Mouse (Mus musculus) G1E (cell line): ENCODE results near the gene Epop. TPM values are rescaled to one million over a fixed set of nuclear protein-coding genes. Genes with fewer than 3 reads are reported as not detected.

Experiments
- ATAC-seq: 2 replicates; pipeline ENCODE4 v1.8.0; 2016; ENCODE audit warnings: mild to moderate bottlenecking; ENCODE audit not compliant: insufficient number of reproducible peaks, poor library complexity, low FRiP score, severe bottlenecking; ENCODE audit errors: extremely low read depth
- DNase-seq: peaks from one replicate; pipeline ENCODE4 v3.0.0; 2012; ENCODE audit warnings: low spot score
- H3K27me3 ChIP-seq: 2 replicates; pipeline ENCODE4 v1.6.1; 2012; ENCODE audit warnings: mild to moderate bottlenecking, low read length, inconsistent platforms; ENCODE audit not compliant: insufficient read depth
- H3K36me3 ChIP-seq: replicated peaks from 2 replicates; pipeline ENCODE3; 2012; ENCODE audit warnings: mild to moderate bottlenecking, inconsistent platforms
- H3K4me1 ChIP-seq: 2 replicates; pipeline ENCODE4 v1.6.1; 2012; ENCODE audit warnings: low read depth, low read length, inconsistent platforms, mixed read lengths; ENCODE audit not compliant: insufficient read depth
- H3K4me3 ChIP-seq: 2 replicates; pipeline ENCODE4 v1.5.1; 2012; ENCODE audit warnings: low read depth, mild to moderate bottlenecking, inconsistent platforms, low read length, moderate library complexity, mixed read lengths
- H3K9me3 ChIP-seq: replicated peaks from 2 replicates; pipeline ENCODE4 v1.6.1; 2012; ENCODE audit warnings: inconsistent platforms
- CTCF ChIP-seq: IDR thresholded peaks from 2 replicates; pipeline ENCODE4 v1.5.1; 2012; ENCODE audit warnings: low read depth, low read length, inconsistent platforms, mixed read lengths
- GATA1 ChIP-seq: IDR thresholded peaks from 2 replicates; pipeline ENCODE4 v1.6.1; 2012; ENCODE audit warnings: borderline replicate concordance, low read length, inconsistent platforms, mixed read lengths
- GATA2 ChIP-seq: IDR thresholded peaks from 2 replicates; pipeline ENCODE4 v1.6.1; 2012; ENCODE audit warnings: low read depth, low read length, inconsistent platforms, borderline replicate concordance
- POLR2AphosphoS5 ChIP-seq: IDR thresholded peaks from 2 replicates; pipeline ENCODE4 v1.6.1; 2012; ENCODE audit warnings: low read depth, low read length, inconsistent platforms; ENCODE audit not compliant: insufficient replicate concordance
- TAL1 ChIP-seq: conservative IDR thresholded peaks from 2 replicates; pipeline ENCODE4 v1.6.1; 2012; ENCODE audit warnings: low read depth, low read length, inconsistent platforms, mixed read lengths
- polyA plus RNA-seq: library from polyadenylated mRNA; stranded (reverse); fragments of >175 nt; gene quantifications from 2 replicates; pipeline ENCODE4 v1.2.3, GENCODE M21; 2012
- total RNA-seq, 2 experiments: library from RNA; stranded (forward) in 1 of 2; stranded (reverse) in 1 of 2; fragments of 200-1000 nt in 1 of 2; fragments of >200 nt in 1 of 2; fragmentation: Nextera tagmentation in 1 of 2; gene quantifications; 2 replicates each; pipeline ENCODE4 v1.2.3; 2014 to 2017

Epop gene
- total and polyA plus RNA-seq, 3 experiments, result 2.6 to 60.9 (median 2.7) TPM

DNA sequence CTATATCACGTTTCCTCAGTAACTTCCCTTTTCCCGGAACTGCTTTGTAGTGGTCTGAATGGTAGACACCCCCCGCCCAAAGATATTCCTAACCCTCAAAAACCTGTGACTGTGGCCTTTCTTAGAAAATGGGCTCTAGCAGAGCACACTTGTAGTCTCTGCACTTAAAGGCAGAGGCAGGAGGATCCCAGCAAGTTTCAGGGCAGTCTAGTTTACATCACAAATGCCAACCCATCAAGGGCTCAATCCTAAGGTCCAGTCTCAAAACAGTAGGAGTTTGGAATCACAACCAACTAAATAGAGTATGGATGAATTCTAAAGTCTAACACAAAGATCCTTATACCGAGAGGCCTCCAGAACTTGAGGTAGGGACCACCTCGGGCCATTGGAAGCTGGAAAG is 4.0 kb downstream of the Epop start:
- Histone ChIP-seq H3K36me3 (peaks cover 39% of the 10 kb centered on the region), H3K9me3 (peaks cover 29% of the 10 kb centered on the region), H3K4me3 (no peak overlapping the region), H3K27me3 (peaks cover 36% of the 10 kb centered on the region), H3K4me1 (peaks cover 36% of the 10 kb centered on the region)
- TF ChIP-seq TAL1 (no peak), GATA2 (no peak), GATA1 (no peak), POLR2AphosphoS5 (no peak), CTCF (no peak)
- ATAC-seq (no peak), DNase-seq (no peak)

DNA sequence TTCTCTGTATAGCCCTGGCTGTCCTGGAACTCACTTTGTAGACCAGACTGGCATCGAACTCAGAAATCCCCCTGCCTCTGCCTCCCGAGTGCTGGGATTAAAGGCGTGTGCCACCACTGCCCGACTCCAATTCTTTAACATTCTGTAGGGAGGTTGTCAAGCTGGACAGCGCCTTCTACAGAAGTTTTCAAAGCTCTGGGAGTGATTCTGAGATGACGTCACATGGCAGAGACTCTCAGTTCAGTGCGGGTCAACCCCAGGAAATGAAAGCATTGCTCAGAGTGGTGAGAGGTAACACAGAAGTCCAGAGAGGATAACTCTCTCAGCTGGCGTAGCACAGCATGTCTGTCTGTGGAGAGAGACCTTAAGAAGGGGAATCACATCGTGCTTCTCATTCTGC is 6.3 kb downstream of the Epop start:
- Histone ChIP-seq H3K4me3 (no peak overlapping the region), H3K4me1 (peaks cover 26% of the 10 kb centered on the region), H3K9me3 (peaks cover 12% of the 10 kb centered on the region), H3K36me3 (peaks cover 54% of the 10 kb centered on the region), H3K27me3 (peaks cover 26% of the 10 kb centered on the region)
- ATAC-seq, result no peak
- no peak for TF ChIP-seq POLR2AphosphoS5
- TF ChIP-seq GATA2, result no peak
- no peak for TF ChIP-seq GATA1
- TF ChIP-seq CTCF, result no peak
- TF ChIP-seq TAL1, result no peak
- no peak for DNase-seq

DNA sequence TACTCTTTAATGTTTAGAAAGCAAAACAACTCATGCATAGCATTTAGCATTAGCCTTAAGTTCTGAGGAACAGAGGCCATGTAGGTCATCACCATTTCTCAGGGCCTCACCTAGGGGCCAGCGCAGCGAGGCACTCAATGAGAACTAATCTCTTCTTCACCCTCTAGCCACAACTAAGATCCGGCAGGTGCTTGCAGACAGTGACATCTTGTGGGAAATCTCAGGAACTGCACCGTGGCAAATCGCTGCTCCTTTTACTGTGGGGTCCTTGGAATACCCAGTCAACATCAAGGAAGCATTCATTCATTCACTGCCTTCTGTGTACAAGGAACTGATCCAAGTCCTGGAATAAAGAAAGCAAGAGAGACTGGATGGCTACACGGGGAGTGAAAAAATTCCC is 7.1 kb downstream of the Epop start:
- H3K9me3 ChIP-seq, result peaks cover 5% of the 10 kb centered on the region
- ATAC-seq (no peak), DNase-seq (no peak)
- H3K27me3 ChIP-seq, result peaks cover 18% of the 10 kb centered on the region
- peaks cover 26% of the 10 kb centered on the region for H3K4me1 ChIP-seq
- TF ChIP-seq CTCF, result peak; percentile 96
- TF ChIP-seq GATA1, result no peak
- no peak overlapping the region for H3K4me3 ChIP-seq
- H3K36me3 ChIP-seq, result peaks cover 55% of the 10 kb centered on the region

DNA sequence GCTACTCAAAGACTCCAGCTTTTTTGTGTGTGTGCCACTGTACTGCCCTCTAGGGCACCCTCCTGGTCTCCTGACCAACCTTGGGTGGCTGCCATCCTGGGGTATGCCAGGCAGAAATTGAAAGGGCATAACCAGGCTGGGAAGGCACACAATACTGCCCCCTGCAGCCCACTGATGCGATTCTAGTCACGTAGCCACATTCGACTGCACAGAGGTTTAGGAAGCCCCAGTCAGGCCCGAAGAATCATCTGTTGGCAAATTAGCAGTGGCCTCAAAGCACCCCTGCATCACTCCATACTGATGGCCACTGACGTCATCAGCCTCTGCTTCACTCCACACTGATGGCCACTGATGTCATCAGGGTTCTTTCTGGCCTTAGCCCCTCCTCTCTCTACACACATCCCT is 10.1 kb downstream of the Epop start:
- Histone ChIP-seq H3K4me3 (no peak overlapping the region), H3K4me1 (peaks cover 6% of the 10 kb centered on the region), H3K36me3 (peaks cover 82% of the 10 kb centered on the region), H3K27me3 (peaks cover 5% of the 10 kb centered on the region; the same call in 1 of the 2 replicates), H3K9me3 (peaks cover 4% of the 10 kb centered on the region)
- TF ChIP-seq GATA2, result no peak
- TF ChIP-seq TAL1, result no peak
- TF ChIP-seq CTCF, result no peak
- TF ChIP-seq POLR2AphosphoS5, result no peak
- no peak for TF ChIP-seq GATA1
- ATAC-seq (no peak), DNase-seq (no peak)

DNA sequence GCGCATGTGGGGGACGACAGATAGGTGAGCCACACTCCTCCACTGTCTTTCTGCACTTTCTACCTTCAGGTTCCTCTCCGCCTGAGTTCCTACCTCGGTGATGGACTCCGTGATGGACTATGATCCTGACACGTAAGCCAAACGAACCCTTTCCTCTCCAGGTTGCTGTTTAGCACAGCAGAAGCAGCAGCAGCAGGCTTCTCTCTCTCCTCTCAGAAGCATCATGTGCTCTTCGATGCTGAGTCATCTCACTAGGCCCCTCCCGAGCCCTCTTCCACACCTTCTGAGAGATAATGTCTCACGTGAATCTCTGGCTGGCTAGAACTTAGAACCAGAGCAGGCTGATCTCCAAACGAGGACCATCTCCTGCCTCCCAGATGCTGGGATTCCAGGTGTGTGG is 11.1 kb downstream of the Epop start:
- Histone ChIP-seq H3K4me3 (no peak overlapping the region), H3K36me3 (peaks cover 80% of the 10 kb centered on the region), H3K27me3 (peaks cover 5% of the 10 kb centered on the region; the same call in 1 of the 2 replicates), H3K9me3 (peaks cover 4% of the 10 kb centered on the region), H3K4me1 (peaks cover 6% of the 10 kb centered on the region)
- TF ChIP-seq TAL1, result no peak
- DNase-seq (no peak), ATAC-seq (no peak)

DNA sequence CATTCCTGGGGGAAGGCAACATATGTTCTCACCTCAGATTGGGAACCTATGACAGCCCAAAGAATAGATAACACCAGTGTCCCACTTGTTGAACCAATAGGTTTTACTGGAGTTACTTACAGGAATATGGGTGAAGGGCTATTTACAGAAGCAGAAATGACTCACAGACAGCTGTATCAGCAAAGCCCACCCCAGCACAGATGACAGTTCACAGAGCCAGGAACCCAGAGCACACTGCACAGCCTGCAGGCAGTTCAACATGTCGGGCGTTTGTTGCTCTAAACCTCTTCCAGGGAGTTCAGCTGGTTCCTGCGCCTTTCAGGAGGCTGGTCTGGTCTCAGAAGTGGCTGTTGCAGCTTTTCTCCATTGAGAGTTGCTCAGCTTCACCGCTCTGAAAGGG is 14.2 kb downstream of the Epop start:
- no peak for ATAC-seq
- DNase-seq, result no peak
- Histone ChIP-seq H3K4me3 (no peak overlapping the region), H3K27me3 (peaks cover 8% of the 10 kb centered on the region; the same call in 1 of the 2 replicates), H3K36me3 (peaks cover 87% of the 10 kb centered on the region), H3K9me3 (no peaks in the 10 kb centered on the region), H3K4me1 (peaks cover 6% of the 10 kb centered on the region)
- TF ChIP-seq GATA2, result no peak
- TF ChIP-seq GATA1, result no peak

DNA sequence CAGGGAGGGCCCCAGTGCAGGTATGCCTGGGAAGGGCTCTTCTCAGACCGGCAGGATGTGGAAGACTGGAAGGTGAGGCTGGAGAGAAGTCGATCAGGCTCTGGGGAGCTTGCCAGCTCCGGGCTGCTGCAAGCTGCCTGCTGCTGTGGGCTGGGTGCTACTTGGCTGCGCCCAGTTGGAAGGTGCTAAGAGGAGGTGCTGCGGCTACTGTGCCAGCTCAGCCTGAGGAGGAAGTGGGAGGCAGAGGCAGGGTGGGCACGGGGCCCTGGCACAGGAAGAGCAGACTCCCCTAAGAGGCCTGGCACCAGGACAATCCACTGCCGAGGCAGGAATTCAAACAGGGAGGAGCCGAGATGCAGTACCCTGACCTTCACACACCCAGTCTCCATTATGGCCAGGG is 18.4 kb downstream of the Epop start:
- no peak overlapping the region for H3K4me3 ChIP-seq
- H3K4me1 ChIP-seq, result no peaks in the 10 kb centered on the region
- DNase-seq (no peak), ATAC-seq (no peak)
- H3K9me3 ChIP-seq, result no peaks in the 10 kb centered on the region
- H3K27me3 ChIP-seq, result peaks cover 8% of the 10 kb centered on the region; the same call in 1 of the 2 replicates
- peaks cover 86% of the 10 kb centered on the region for H3K36me3 ChIP-seq
- TF ChIP-seq POLR2AphosphoS5 (no peak), TAL1 (no peak), CTCF (no peak), GATA2 (no peak), GATA1 (no peak)
